Mouse (Mus musculus): ENCODE measurements around the gene Gm37240.

- TF ChIP-seq MAFK (IDR thresholded peaks at IDR 0.05; ENCODE audit: insufficient read depth, low read depth, low read length) (no peak), HCFC1 (IDR thresholded peaks at IDR 0.05; ENCODE audit: borderline replicate concordance, insufficient read depth, low read length) (no peak), ZNF384 (IDR thresholded peaks at IDR 0.05; ENCODE audit: low read depth, low read length) (no peak)
Measured at GRCm38 (mm10) chr3:84988880-84989279, 898.4 kb downstream of the Gm37240 start.

All from ES-E14 (cell line).